Mouse (Mus musculus) embryonic facial prominence, embryonic 11.5 days (tissue): ENCODE data around the gene Adcy4. TPM values are rescaled to one million over a fixed set of nuclear protein-coding genes. Genes with fewer than 3 reads are reported as not detected.
"Not testable (repeated sequence)": the region's sequence is repeated elsewhere in the genome, so short reads cannot be mapped to it uniquely, and the experiment has no call there.

Experiments used
- ATAC-seq: fragments of 200-750 bp; cut with Nextera tagmentation; replicated peaks from 2 replicates; pipeline ENCODE4 v1.8.0; 2017; ENCODE audit warnings: low read depth; ENCODE audit not compliant: insufficient number of reproducible peaks, low FRiP score, low TSS enrichment
- DNase-seq: peaks from one replicate; pipeline ENCODE4 v3.0.0-alpha.2; 2015; ENCODE audit warnings: low spot score
- H3K27ac ChIP-seq: fragments of 300-500 bp; sonication (generic); replicated peaks from 2 replicates; pipeline ENCODE4 v1.5.1; 2014; ENCODE audit warnings: mild to moderate bottlenecking, low read depth, low read length, control low read depth
- H3K27me3 ChIP-seq: fragments of 300-500 bp; sonication (generic); 2 replicates; pipeline ENCODE4 v1.6.1; 2014; ENCODE audit warnings: mild to moderate bottlenecking, low read length, moderate library complexity, mixed read lengths; ENCODE audit not compliant: control insufficient read depth, insufficient read depth
- H3K36me3 ChIP-seq: fragments of 300-500 bp; sonication (generic); replicated peaks from 2 replicates; pipeline ENCODE4 v1.6.1; 2014; ENCODE audit warnings: low read depth, mild to moderate bottlenecking, low read length, moderate library complexity, mixed read lengths; ENCODE audit not compliant: control insufficient read depth, insufficient read depth
- H3K4me1 ChIP-seq: fragments of 300-500 bp; sonication (generic); 2 replicates; pipeline ENCODE4 v1.6.1; 2014; ENCODE audit warnings: low read length, mixed read lengths; ENCODE audit not compliant: control insufficient read depth, insufficient read depth
- H3K4me2 ChIP-seq: fragments of 300-500 bp; sonication (generic); 2 replicates; pipeline ENCODE4 v1.6.1; 2014; ENCODE audit warnings: low read depth, mild to moderate bottlenecking, control low read depth, low read length, moderate library complexity
- H3K4me3 ChIP-seq: fragments of 300-500 bp; sonication (generic); 2 replicates; pipeline ENCODE4 v1.5.1; 2014; ENCODE audit warnings: low read depth, low read length, control low read depth
- H3K9ac ChIP-seq: fragments of 300-500 bp; sonication (generic); replicated peaks from 2 replicates; pipeline ENCODE4 v1.6.1; 2014; ENCODE audit warnings: mild to moderate bottlenecking, control low read depth, low read length
- H3K9me3 ChIP-seq: fragments of 300-500 bp; sonication (generic); replicated peaks from 2 replicates; pipeline ENCODE4 v1.6.1; 2016; ENCODE audit warnings: mild to moderate bottlenecking, low read length, inconsistent platforms, mixed read lengths; ENCODE audit not compliant: control insufficient read depth
- WGBS: fragments of 180-500 bp; shearing (Covaris S2); extraction: QIAGEN DNeasy Blood & Tissue Kit; methylation state at CpG from one replicate; pipeline ENCODE4 v1.1.7; 2014; 5-methylcytosine and 5-hydroxymethylcytosine counted together
- polyA plus RNA-seq: library from polyadenylated mRNA; unstranded; fragments of >200 nt; fragmentation: Nextera tagmentation; extraction: Ambion mirVana; gene quantifications from 2 replicates; pipeline ENCODE4 v1.2.1, GENCODE M21; 2014

The Adcy4 gene
- polyA plus RNA-seq, 1 experiment from 2014 or later, result 10.6 TPM

- Histone ChIP-seq H3K4me3 (peak overlapping the region; percentile 53), H3K4me1 (peaks cover 6% of the 10 kb centered on the region), H3K4me2 (peak overlapping the region; percentile 97), H3K36me3 (no peaks in the 10 kb centered on the region), H3K9ac (peak overlapping the region; percentile 67), H3K27me3 (peaks cover 22% of the 10 kb centered on the region), H3K9me3 (no peaks in the 10 kb centered on the region), H3K27ac (no peak overlapping the region)
- ATAC-seq (peak; percentile 57), DNase-seq (peak; percentile 76)
- under 1% methylated on average over 77 of the region's 77 CpGs for WGBS
Measured at GRCm38 (mm10) chr14:55762001-55762821, 21.7 kb downstream of the Adcy4 start.

DNA sequence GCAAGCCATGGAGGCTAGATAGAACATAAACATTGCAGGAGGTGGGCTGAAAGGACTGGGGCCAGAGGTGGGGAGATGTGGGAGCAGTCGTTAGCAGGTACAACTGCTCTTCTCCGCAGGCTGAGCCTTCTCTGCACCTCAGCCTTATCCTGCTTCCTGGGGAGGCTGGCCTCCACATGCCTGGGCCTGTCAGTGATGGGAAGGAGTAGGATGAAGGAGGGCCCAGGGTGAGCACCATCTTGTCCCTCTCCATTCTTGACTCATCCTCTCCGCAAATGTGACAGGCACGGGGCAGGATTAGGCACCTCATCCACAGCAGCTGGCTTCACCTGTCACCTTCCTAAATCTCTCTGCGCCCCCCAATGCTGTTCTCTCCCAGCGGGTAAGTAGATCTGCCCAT is 22.7 kb downstream of the Adcy4 start, which contains the start of gene Ltb4r2:
TSS of gene Ltb4r2 (plus strand) at position 266 of the 400 bp plus-strand sequence.
- 69% methylated on average over 6 of the region's 6 CpGs for WGBS
- ATAC-seq (no peak), DNase-seq (no peak)
- Histone ChIP-seq H3K9me3 (no peaks in the 10 kb centered on the region), H3K4me3 (peak within 1 kb of the TSS; percentile 53), H3K27ac (no peak within 1 kb of the TSS), H3K36me3 (no peaks in the 10 kb centered on the region), H3K9ac (peak within 1 kb of the TSS; percentile 67), H3K4me2 (peak within 1 kb of the TSS; percentile 97), H3K27me3 (peaks cover 15% of the 10 kb centered on the region), H3K4me1 (peaks cover 6% of the 10 kb centered on the region)

DNA sequence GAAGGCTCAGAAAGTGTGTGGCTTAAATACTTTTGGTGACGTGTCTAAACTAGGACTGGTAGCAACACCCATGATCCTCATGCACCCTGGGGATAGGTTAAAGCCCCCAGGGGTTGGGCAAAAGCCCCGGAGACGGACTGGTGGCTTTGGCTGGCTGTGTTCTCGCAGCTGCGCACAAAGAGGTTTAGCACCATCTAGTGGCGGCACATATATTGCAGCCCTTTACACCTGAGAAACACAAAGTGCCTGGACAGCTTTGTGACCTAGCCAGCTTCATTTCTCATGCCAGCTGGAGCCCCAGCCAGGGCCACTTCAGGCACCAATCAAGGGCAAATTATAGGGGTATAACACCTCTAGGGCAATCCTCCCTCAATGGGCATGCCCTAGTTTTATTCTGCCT is 23.7 kb downstream of the Adcy4 start:
- DNase-seq, result peak; percentile 91
- H3K36me3 ChIP-seq, H3K4me3 ChIP-seq, H3K27ac ChIP-seq, H3K4me1 ChIP-seq, H3K9me3 ChIP-seq, H3K9ac ChIP-seq, H3K4me2 ChIP-seq, ATAC-seq: not testable (repeated sequence)
- WGBS, result 0% methylated on average over 6 of the region's 6 CpGs
- H3K27me3 ChIP-seq, result peaks cover 15% of the 10 kb centered on the region

DNA sequence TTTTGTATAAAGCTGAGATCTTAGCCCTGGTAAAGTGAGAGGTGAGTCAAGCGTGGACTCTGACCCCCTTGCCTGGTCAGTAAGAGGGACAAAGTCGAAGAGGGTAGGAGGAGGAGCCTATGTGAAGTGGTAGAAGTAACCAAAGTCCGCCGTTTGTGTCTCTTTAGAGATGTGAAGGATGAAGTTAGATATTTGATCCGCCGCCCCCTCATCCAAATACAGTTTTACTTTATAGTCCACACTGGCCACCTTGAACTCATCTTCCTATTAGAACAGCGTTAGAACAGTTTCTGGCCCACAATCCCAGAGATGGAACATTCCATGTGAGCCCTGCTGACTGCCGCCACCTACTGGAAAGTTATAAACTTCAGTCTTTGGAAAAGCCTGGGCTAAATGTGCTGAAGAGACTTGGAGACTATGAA is 25.5 kb downstream of the Adcy4 start, which contains the start of gene Cideb:
TSS of gene Cideb (minus strand) at position 96 of the 422 bp plus-strand sequence.
- DNase-seq (peak; percentile 81), ATAC-seq (no peak)
- WGBS, result 13% methylated on average over 8 of the region's 8 CpGs
- Histone ChIP-seq H3K9me3 (no peaks in the 10 kb centered on the region), H3K4me2 (no peak within 1 kb of the TSS), H3K27ac (no peak within 1 kb of the TSS), H3K36me3 (peaks cover 10% of the 10 kb centered on the region), H3K4me1 (peaks cover 6% of the 10 kb centered on the region), H3K9ac (no peak within 1 kb of the TSS), H3K27me3 (peaks cover 15% of the 10 kb centered on the region), H3K4me3 (no peak within 1 kb of the TSS)

DNA sequence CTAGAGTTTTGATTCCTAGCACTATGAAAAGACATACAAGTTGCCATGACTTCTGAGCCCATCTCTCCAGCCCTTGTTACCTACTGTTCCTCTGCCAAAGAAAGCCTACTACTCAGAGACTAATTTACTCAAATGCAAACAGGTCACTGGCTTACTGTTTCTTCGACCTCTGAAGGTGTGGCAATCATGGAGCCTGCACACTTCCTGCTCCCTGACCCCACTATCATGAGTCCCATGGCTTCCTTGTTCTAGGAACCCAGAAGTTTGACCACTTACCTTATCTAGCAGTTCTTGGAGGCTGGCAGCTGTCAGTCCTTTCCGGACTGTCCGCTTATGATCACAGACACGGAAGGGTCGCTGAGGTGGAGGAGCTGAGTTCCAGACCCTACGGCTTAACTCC is 26.3 kb downstream of the Adcy4 start:
- H3K9ac ChIP-seq, result no peak overlapping the region
- ATAC-seq (no peak), DNase-seq (no peak)
- H3K4me3 ChIP-seq, result no peak overlapping the region
- H3K4me2 ChIP-seq, result no peak overlapping the region
- no peaks in the 10 kb centered on the region for H3K9me3 ChIP-seq
- H3K4me1 ChIP-seq, result peaks cover 6% of the 10 kb centered on the region
- peaks cover 15% of the 10 kb centered on the region for H3K27me3 ChIP-seq
- peaks cover 16% of the 10 kb centered on the region for H3K36me3 ChIP-seq
- 87% methylated on average over 6 of the region's 6 CpGs for WGBS
- no peak overlapping the region for H3K27ac ChIP-seq

DNA sequence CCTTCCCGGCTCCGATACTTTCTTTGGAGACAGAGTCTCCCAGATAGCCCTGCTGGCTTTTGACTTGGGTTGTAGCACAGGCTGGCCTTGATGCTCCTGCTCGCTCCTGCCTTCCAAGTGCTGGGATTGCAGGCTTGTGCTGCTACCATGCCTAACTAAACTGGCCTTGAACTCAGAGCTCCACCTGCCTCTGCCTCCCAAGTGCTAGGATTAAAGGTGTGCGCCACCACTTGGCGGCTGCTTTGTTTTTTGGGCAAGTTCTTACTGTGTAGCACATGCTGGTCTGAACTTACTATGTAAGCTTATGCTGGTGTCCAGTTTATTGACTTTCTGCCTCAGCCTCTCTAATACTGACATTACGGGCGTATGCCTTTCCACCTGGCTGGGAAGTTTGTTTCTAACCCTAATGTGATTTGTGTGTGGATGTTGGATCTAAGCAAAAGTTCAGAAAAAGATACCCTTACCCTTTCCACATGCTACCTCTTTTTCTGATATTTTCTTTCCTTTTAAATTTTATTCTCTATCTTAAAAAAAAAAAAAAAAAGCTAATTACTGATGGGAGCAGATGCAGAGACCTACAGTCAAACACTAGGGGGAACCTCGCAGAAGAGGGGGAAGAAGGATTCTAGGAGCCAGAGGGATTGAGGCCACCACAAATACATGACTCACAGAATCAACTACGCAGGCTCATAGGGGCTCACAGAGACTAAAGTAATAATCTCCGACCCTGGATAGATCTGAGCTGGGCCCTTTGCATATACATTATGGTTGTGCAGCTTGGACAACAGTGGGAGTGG is 36.6 kb downstream of the Adcy4 start:
- peaks cover 4% of the 10 kb centered on the region for H3K36me3 ChIP-seq
- WGBS, result 92% methylated on average over 10 of the region's 10 CpGs

DNA sequence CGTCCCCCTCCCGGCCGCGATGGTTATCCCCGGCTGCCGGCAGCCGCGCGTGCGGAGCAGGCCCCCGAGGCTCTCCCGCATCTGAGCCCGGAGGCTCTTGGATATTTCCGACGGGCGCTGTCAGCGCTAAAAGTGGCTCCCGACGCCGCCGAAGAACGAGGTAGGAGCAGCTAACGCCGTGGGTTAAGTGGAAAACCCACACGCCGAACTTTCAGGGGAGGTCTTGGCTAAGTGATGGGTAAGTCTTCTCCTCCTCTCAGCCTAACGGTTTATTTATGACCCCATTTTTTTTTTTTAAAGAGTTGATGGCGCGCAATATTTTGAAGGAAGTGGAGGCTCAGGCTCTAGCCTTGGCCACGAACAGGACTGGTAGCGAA is 38.0 kb downstream of the Adcy4 start:
- H3K4me3 ChIP-seq, result peak overlapping the region; percentile 97
- DNase-seq (no peak), ATAC-seq (no peak; the same call in 1 of the 2 replicates)
- WGBS, result under 1% methylated on average over 31 of the region's 31 CpGs
- H3K4me2 ChIP-seq, result peak overlapping the region; percentile 89
- H3K9ac ChIP-seq, result peak overlapping the region; percentile 85
- H3K9me3 ChIP-seq, result no peaks in the 10 kb centered on the region
- no peaks in the 10 kb centered on the region for H3K27me3 ChIP-seq
- no peaks in the 10 kb centered on the region for H3K4me1 ChIP-seq
- H3K36me3 ChIP-seq, result no peaks in the 10 kb centered on the region
- no peak overlapping the region for H3K27ac ChIP-seq

More for the DNA sequence above, 36.6 kb downstream of the Adcy4 start:
- H3K9ac ChIP-seq, result no peak overlapping the region
- no peaks in the 10 kb centered on the region for H3K9me3 ChIP-seq
- ATAC-seq (no peak), DNase-seq (no peak)
- no peak overlapping the region for H3K27ac ChIP-seq
- H3K4me2 ChIP-seq, result no peak overlapping the region
- no peaks in the 10 kb centered on the region for H3K27me3 ChIP-seq
- H3K4me1 ChIP-seq, result no peaks in the 10 kb centered on the region
- no peak overlapping the region for H3K4me3 ChIP-seq
